Mouse (Mus musculus) heart, postnatal 14 days (tissue): Measurements from ENCODE around the gene Chrnb1. TPM values are rescaled to one million over a fixed set of nuclear protein-coding genes. Genes with fewer than 3 reads are reported as not detected.

ENCODE experiments used
- DNase-seq, 2 experiments: peaks; one replicate each; pipeline ENCODE4 v3.0.0; 2021 to 2022
- intact Hi-C: fragments of 180-260 bp; cut with DNase I; formaldehyde crosslinking; loops from one replicate; pipeline ENCODE4 v1.15.1; 2025
- total RNA-seq, 2 experiments: library from RNA; stranded (reverse); gene quantifications; 2 replicates each; pipeline ENCODE4 v1.2.3; 2021

The Chrnb1 gene
- total RNA-seq, 2 experiments from 2014 or later: 5.4 to 6.0 TPM

GRCm38 (mm10) chr11:69754701-69755100, 41.0 kb downstream of the Chrnb1 start:
- peak; percentile 21 to 70 for DNase-seq

DNA sequence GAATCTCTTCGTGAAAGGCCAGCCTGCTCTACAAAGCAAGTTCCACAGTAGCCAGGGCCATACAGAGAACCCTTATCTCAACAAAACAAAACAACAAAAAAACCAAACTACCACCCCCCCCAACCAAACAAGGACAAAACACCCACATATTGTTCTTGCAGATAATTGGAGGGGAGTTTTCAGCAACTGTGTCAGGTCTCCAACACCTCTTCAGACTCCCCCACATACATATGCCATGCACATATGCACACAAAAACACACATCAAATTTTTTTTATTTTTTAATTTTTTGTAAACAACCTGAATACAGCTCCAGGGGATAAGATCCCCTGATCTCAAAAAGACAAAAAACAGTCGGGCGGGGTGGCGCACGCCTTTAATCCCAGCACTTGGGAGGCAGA, 41.5 kb downstream of the Chrnb1 start:
- intact Hi-C loops: loop anchor here (2.0 kb wide), 1 partner anchor 71 kb away; the partner anchor contains the start of gene Senp3
- no peak for DNase-seq

More at GRCm38 (mm10) chr11:69754701-69755100, 41.0 kb downstream of the Chrnb1 start:
- intact Hi-C loops: loop anchor here (1.0 to 2.0 kb wide), 2 partner anchors 72 to 99 kb away; partner anchors contain the start of genes Senp3 and Sox15

GRCm38 (mm10) chr11:69752686-69753085, 43.1 kb downstream of the Chrnb1 start:
- no peak for DNase-seq
- intact Hi-C loops: no loop called here

GRCm38 (mm10) chr11:69751635-69752034, 44.1 kb downstream of the Chrnb1 start:
- DNase-seq: no peak
- intact Hi-C loops: no loop called here

Other genes with a start within 250 kb of the Chrnb1 start
- under 1 TPM; 0.07 to 0.38 TPM for gene Dnah2, start 246.8 kb downstream of the Chrnb1 start, total RNA-seq
- 10 to 100 TPM; 60.5 to 70.3 TPM for gene Efnb3, start 235.7 kb downstream of the Chrnb1 start, total RNA-seq
- gene Wrap53, start 215.7 kb downstream of the Chrnb1 start, total RNA-seq: 1 to 10 TPM; 4.3 to 6.5 TPM
- gene Trp53, start 215.6 kb downstream of the Chrnb1 start, total RNA-seq: 10 to 100 TPM; 22.1 to 27.3 TPM
- gene Atp1b2, start 190.0 kb downstream of the Chrnb1 start, total RNA-seq: 10 to 100 TPM; 31.8 to 31.9 TPM
- gene Shbg, start 178.0 kb downstream of the Chrnb1 start, total RNA-seq: not detected
- gene Sat2, start 173.9 kb downstream of the Chrnb1 start, total RNA-seq: 1 to 10 TPM; 1.6 to 2.5 TPM
- gene Fxr2, start 163.0 kb downstream of the Chrnb1 start, total RNA-seq: 10 to 100 TPM; 69.2 to 71.6 TPM
- gene Sox15, start 140.6 kb downstream of the Chrnb1 start, total RNA-seq: not detected
- 10 to 100 TPM; 20.9 to 21.6 TPM for gene Mpdu1, start 133.3 kb downstream of the Chrnb1 start, total RNA-seq
- gene Cd68, start 129.8 kb downstream of the Chrnb1 start, total RNA-seq: 1 to 10 TPM; 5.6 to 7.5 TPM
- gene Eif4a1, start 123.5 kb downstream of the Chrnb1 start, total RNA-seq: 100 to 1,000 TPM; 236 to 287 TPM
- gene Senp3, start 113.9 kb downstream of the Chrnb1 start, total RNA-seq: 10 to 100 TPM; 39.7 to 42.1 TPM
- gene Tnfsf13, start 110.2 kb downstream of the Chrnb1 start, total RNA-seq: 1 to 10 TPM; 2.7 to 3.2 TPM
- 10 to 100 TPM; 14.8 to 20.2 TPM for gene Tnfsf12, start 100.1 kb downstream of the Chrnb1 start, total RNA-seq
- gene Tnfsfm13, start 99.8 kb downstream of the Chrnb1 start, total RNA-seq: 1 to 10 TPM; 2.9 to 4.1 TPM
- 10 to 100 TPM; 35.6 to 37.5 TPM for gene Polr2a, start 37.3 kb downstream of the Chrnb1 start, total RNA-seq
- under 1 TPM in 1 of 2 experiments, not detected in 1; 0.12 TPM for gene Slc35g3, start 34.0 kb downstream of the Chrnb1 start, total RNA-seq
- gene Zbtb4, start 30.0 kb downstream of the Chrnb1 start, total RNA-seq: 10 to 100 TPM; 36.5 to 43.3 TPM
- 1 to 10 TPM; 2.6 to 2.8 TPM for gene Fgf11, start 5.9 kb upstream of the Chrnb1 start, total RNA-seq
- gene Tmem102, start 9.7 kb upstream of the Chrnb1 start, total RNA-seq: under 1 TPM; 0.54 to 0.65 TPM
- not detected for gene Gm39566, start 19.4 kb upstream of the Chrnb1 start, total RNA-seq
- not detected for gene Spem2, start 22.5 kb upstream of the Chrnb1 start, total RNA-seq
- gene Spem1, start 26.2 kb upstream of the Chrnb1 start, total RNA-seq: not detected
- 10 to 100 TPM in 1 of 2 experiments, 1 to 10 TPM in 1; 7.9 to 10.4 TPM for gene Nlgn2, start 41.8 kb upstream of the Chrnb1 start, total RNA-seq
- 100 to 1,000 TPM; 134 to 138 TPM for gene Tmem256, start 42.6 kb upstream of the Chrnb1 start, total RNA-seq
- gene Plscr3, start 50.4 kb upstream of the Chrnb1 start, total RNA-seq: 10 to 100 TPM; 34.0 to 35.9 TPM
- under 1 TPM in 1 of 2 experiments, not detected in 1; 0.24 TPM for gene Tnk1, start 62.8 kb upstream of the Chrnb1 start, total RNA-seq
- gene Tmem95, start 82.1 kb upstream of the Chrnb1 start, total RNA-seq: not detected
- 1 to 10 TPM; 3.1 to 3.8 TPM for gene Kctd11, start 85.5 kb upstream of the Chrnb1 start, total RNA-seq
- 1 to 10 TPM; 2.3 to 6.8 TPM for gene Acap1, start 99.6 kb upstream of the Chrnb1 start, total RNA-seq
- 1 to 10 TPM in 1 of 2 experiments, under 1 TPM in 1; 0.95 to 1.1 TPM for gene 2810408A11Rik, start 105.0 kb upstream of the Chrnb1 start, total RNA-seq
- 10 to 100 TPM; 43.5 to 45.8 TPM for gene Neurl4, start 105.1 kb upstream of the Chrnb1 start, total RNA-seq
- gene Gps2, start 117.9 kb upstream of the Chrnb1 start, total RNA-seq: 10 to 100 TPM; 28.8 to 30.6 TPM
- gene Eif5a, start 126.0 kb upstream of the Chrnb1 start, total RNA-seq: 100 to 1,000 TPM; 434 to 455 TPM
- 10 to 100 TPM; 14.4 to 21.8 TPM for gene Ybx2, start 139.9 kb upstream of the Chrnb1 start, total RNA-seq
- 100 to 1,000 TPM; 206 to 234 TPM for gene Slc2a4, start 152.2 kb upstream of the Chrnb1 start, total RNA-seq
- gene Cldn7, start 168.8 kb upstream of the Chrnb1 start, total RNA-seq: under 1 TPM in 1 of 2 experiments, not detected in 1; 0.48 TPM
- 100 to 1,000 TPM; 143 to 147 TPM for gene Ctdnep1, start 185.2 kb upstream of the Chrnb1 start, total RNA-seq
- 10 to 100 TPM; 52.4 to 59.0 TPM for gene Elp5, start 186.6 kb upstream of the Chrnb1 start, total RNA-seq
- 100 to 1,000 TPM; 249 to 257 TPM for gene Gabarap, start 195.2 kb upstream of the Chrnb1 start, total RNA-seq
- gene Phf23, start 199.8 kb upstream of the Chrnb1 start, total RNA-seq: 10 to 100 TPM; 27.4 to 31.5 TPM
- gene Dvl2, start 204.7 kb upstream of the Chrnb1 start, total RNA-seq: 1 to 10 TPM; 7.2 to 9.2 TPM
- gene Acadvl, start 219.5 kb upstream of the Chrnb1 start, total RNA-seq: 1,000 to 10,000 TPM; 1,350 to 1,353 TPM
- gene Dlg4, start 221.0 kb upstream of the Chrnb1 start, total RNA-seq: 10 to 100 TPM; 10.4 to 11.2 TPM